Mouse (Mus musculus) liver, embryonic 14.5 days (tissue): ENCODE measurements around the gene Tet3. TPM values are rescaled to one million over a fixed set of nuclear protein-coding genes. Genes with fewer than 3 reads are reported as not detected.

Source experiments
- ATAC-seq: fragments of 200-750 bp; cut with Nextera tagmentation; 2 replicates; pipeline ENCODE4 v1.8.0; 2017; ENCODE audit warnings: moderate number of reproducible peaks, mild to moderate bottlenecking, moderate library complexity; ENCODE audit not compliant: insufficient read depth
- DNase-seq, 3 experiments: peaks; one replicate each; pipeline ENCODE4 v3.0.0-alpha.2; 2012 to 2013; ENCODE audit warnings: low read depth in 3 of 3, low spot score in 3 of 3
- H3K27ac ChIP-seq: fragments of 300-500 bp; sonication (generic); 2 replicates; pipeline ENCODE4 v1.5.1; 2014; ENCODE audit warnings: moderate library complexity, mild to moderate bottlenecking, control low read depth, inconsistent platforms
- H3K27me3 ChIP-seq: fragments of 300-500 bp; sonication (generic); 2 replicates; pipeline ENCODE4 v1.6.1; 2014; ENCODE audit warnings: mild to moderate bottlenecking, low read length, moderate library complexity; ENCODE audit not compliant: control insufficient read depth, insufficient read depth
- H3K36me3 ChIP-seq: fragments of 300-500 bp; sonication (generic); replicated peaks from 2 replicates; pipeline ENCODE4 v1.6.1; 2014; ENCODE audit warnings: low read depth; ENCODE audit not compliant: control insufficient read depth, insufficient read depth
- H3K4me1 ChIP-seq, 2 experiments: fragments of 200-500 bp in 1 of 2; fragments of 300-500 bp in 1 of 2; sonication (generic) in 1 of 2; replicated peaks; 2 replicates each; pipeline ENCODE4 v1.6.1; 2012 to 2014; ENCODE audit warnings: antibody characterized with exemption in 1 of 2, inconsistent platforms in 1 of 2, low read length in 1 of 2; ENCODE audit not compliant: control insufficient read depth in 2 of 2, insufficient read depth in 2 of 2
- H3K4me2 ChIP-seq: fragments of 300-500 bp; sonication (generic); 2 replicates; pipeline ENCODE4 v1.6.1; 2014; ENCODE audit warnings: low read depth, mild to moderate bottlenecking, control low read depth, moderate library complexity
- H3K4me3 ChIP-seq, 2 experiments: fragments of 200-500 bp in 1 of 2; fragments of 300-500 bp in 1 of 2; sonication (generic) in 1 of 2; 2 replicates each; pipeline ENCODE4 v1.5.1; 2012 to 2014; ENCODE audit warnings: low read depth in 2 of 2, low read length in 2 of 2, mild to moderate bottlenecking in 2 of 2, control low read depth in 1 of 2, inconsistent platforms in 1 of 2, moderate library complexity in 1 of 2; ENCODE audit not compliant: insufficient read depth in 1 of 2
- H3K9ac ChIP-seq: fragments of 300-500 bp; sonication (generic); replicated peaks from 2 replicates; pipeline ENCODE4 v1.6.1; 2014; ENCODE audit warnings: mild to moderate bottlenecking, control low read depth, moderate library complexity
- H3K9me3 ChIP-seq: fragments of 300-500 bp; sonication (generic); 2 replicates; pipeline ENCODE4 v1.6.1; 2016; ENCODE audit warnings: low read length, mixed read lengths; ENCODE audit not compliant: control insufficient read depth
- CTCF ChIP-seq: IDR thresholded peaks from 2 replicates; pipeline ENCODE4 v1.5.1; 2016; ENCODE audit warnings: antibody characterized with exemption, low read depth, control low read depth
- EP300 ChIP-seq: IDR thresholded peaks from 2 replicates; pipeline ENCODE4 v1.6.1; 2016; ENCODE audit warnings: antibody characterized with exemption, low read depth
- WGBS: fragments of 180-500 bp; shearing (Covaris S2); extraction: QIAGEN DNeasy Blood & Tissue Kit; methylation state at CpG from one replicate; pipeline ENCODE4 v1.1.7; 2014; ENCODE audit not compliant: insufficient replicate concordance; 5-methylcytosine and 5-hydroxymethylcytosine counted together
- polyA plus RNA-seq, 2 experiments: library from polyadenylated mRNA; depleted of rRNA in 1 of 2; stranded (reverse) in 1 of 2; unstranded in 1 of 2; fragments of >200 nt; fragmentation: Nextera tagmentation in 1 of 2; extraction: Ambion mirVana in 1 of 2; gene quantifications; 2 replicates each; pipeline versions ENCODE4 v1.2.1 to v1.2.3; 2012 to 2014

Tet3 gene
- polyA plus RNA-seq, 2 experiments, result 3.1 to 7.7 TPM

GRCm38 (mm10) chr6:83421866-83422649 lies 36.8 kb downstream of the Tet3 start:
- peaks cover 0 to 8% of the 10 kb centered on the region in 2 experiments; a peak in 2 of 4 replicates for H3K4me1 ChIP-seq
- H3K27ac ChIP-seq, result no peak overlapping the region
- no peak for DNase-seq
- WGBS, result 66% methylated on average over 11 of the region's 11 CpGs
- no peak for ATAC-seq
- no peaks in the 10 kb centered on the region for H3K9me3 ChIP-seq
- no peaks in the 10 kb centered on the region; the same call in 1 of the 2 replicates for H3K36me3 ChIP-seq
- no peaks in the 10 kb centered on the region for H3K27me3 ChIP-seq
- no peak overlapping the region for H3K4me3 ChIP-seq
- H3K4me2 ChIP-seq, result no peak overlapping the region
- TF ChIP-seq EP300, result no peak
- no peak for TF ChIP-seq CTCF
- H3K9ac ChIP-seq, result no peak overlapping the region

GRCm38 (mm10) chr6:83419516-83419915 lies 39.4 kb downstream of the Tet3 start:
- TF ChIP-seq CTCF, result no peak
- no peak for TF ChIP-seq EP300
- WGBS, result 78% methylated on average over 3 of the region's 3 CpGs
- Histone ChIP-seq H3K4me3 (no peak overlapping the region), H3K9ac (no peak overlapping the region), H3K27me3 (no peaks in the 10 kb centered on the region), H3K4me2 (no peak overlapping the region), H3K9me3 (no peaks in the 10 kb centered on the region), H3K4me1 (peaks cover 0 to 11% of the 10 kb centered on the region in 2 experiments; a peak in 2 of 4 replicates), H3K36me3 (no peaks in the 10 kb centered on the region; the same call in 1 of the 2 replicates), H3K27ac (no peak overlapping the region)
- no peak for ATAC-seq
- DNase-seq, result no peak

- no peak for TF ChIP-seq CTCF
- no peak for TF ChIP-seq EP300
- Histone ChIP-seq H3K27me3 (no peaks in the 10 kb centered on the region), H3K9me3 (no peaks in the 10 kb centered on the region), H3K4me1 (peaks cover 0 to 10% of the 10 kb centered on the region in 2 experiments; a peak in 2 of 4 replicates), H3K27ac (no peak overlapping the region), H3K4me2 (no peak overlapping the region), H3K9ac (no peak overlapping the region), H3K4me3 (no peak overlapping the region), H3K36me3 (no peaks in the 10 kb centered on the region; the same call in 1 of the 2 replicates)
- WGBS, result 66% methylated on average over 3 of the region's 3 CpGs
- ATAC-seq (no peak), DNase-seq (no peak)
Observed at GRCm38 (mm10) chr6:83417531-83417930, 41.4 kb downstream of the Tet3 start.

GRCm38 (mm10) chr6:83417104-83417502 lies 41.8 kb downstream of the Tet3 start:
- no peak overlapping the region for H3K4me2 ChIP-seq
- DNase-seq (no peak), ATAC-seq (no peak)
- H3K27me3 ChIP-seq, result no peaks in the 10 kb centered on the region
- 86% methylated on average over 2 of the region's 2 CpGs for WGBS
- H3K9ac ChIP-seq, result no peak overlapping the region
- TF ChIP-seq CTCF (no peak), EP300 (no peak)
- H3K36me3 ChIP-seq, result no peaks in the 10 kb centered on the region; the same call in 1 of the 2 replicates
- H3K9me3 ChIP-seq, result no peaks in the 10 kb centered on the region
- peaks cover 2 to 12% of the 10 kb centered on the region in 2 experiments; a peak in 3 of 4 replicates for H3K4me1 ChIP-seq
- H3K27ac ChIP-seq, result no peak overlapping the region
- no peak overlapping the region for H3K4me3 ChIP-seq

- Histone ChIP-seq H3K27ac (no peak overlapping the region), H3K36me3 (no peaks in the 10 kb centered on the region; the same call in 1 of the 2 replicates), H3K4me1 (peaks cover 6 to 15% of the 10 kb centered on the region in 2 experiments; a peak in 3 of 4 replicates), H3K9ac (no peak overlapping the region), H3K27me3 (no peaks in the 10 kb centered on the region), H3K4me3 (no peak overlapping the region), H3K4me2 (no peak overlapping the region), H3K9me3 (no peaks in the 10 kb centered on the region)
- no peak for DNase-seq
- 73% methylated on average over 3 of the region's 3 CpGs for WGBS
- no peak for ATAC-seq
- no peak for TF ChIP-seq CTCF
- TF ChIP-seq EP300, result no peak
Observed at GRCm38 (mm10) chr6:83416261-83417103, 42.4 kb downstream of the Tet3 start.
